Mouse (Mus musculus) lung, postnatal 36 days (tissue): Measurements from ENCODE around the gene Gm13697.
A peak's percentile ranks its signal among the peaks of the same experiment; 100 is the strongest.
"Not testable (repeated sequence)": the region's sequence is repeated elsewhere in the genome, so short reads cannot be mapped to it uniquely, and the experiment has no call there.

Source experiments
- DNase-seq: peaks from one replicate; pipeline ENCODE4 v3.0.0; 2022; ENCODE audit warnings: mixed read lengths

Gm13697 gene

DNA sequence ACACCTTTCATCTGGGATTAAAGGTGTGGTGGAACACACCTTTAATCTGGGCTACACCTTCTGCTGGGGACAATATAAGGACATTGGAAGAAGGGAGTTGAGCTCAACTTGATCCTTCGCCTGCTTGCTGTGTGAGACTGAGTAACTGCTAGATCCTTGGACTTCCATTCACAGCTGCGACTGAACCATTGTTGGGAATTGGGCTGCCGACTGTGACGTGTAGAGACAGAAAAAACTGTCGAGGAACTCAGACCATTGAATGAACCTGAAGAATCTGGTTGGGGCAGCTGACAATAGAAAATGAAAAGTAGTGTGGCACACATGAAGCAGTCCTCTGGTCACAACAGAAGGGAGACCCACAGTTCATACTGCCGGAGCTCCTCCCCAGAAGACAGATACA lies at the start of gene Gm13697:
Gene Gm13697 (plus strand): TSS at position 301 of the 400 bp plus-strand sequence.
- DNase-seq, result not testable (repeated sequence)

- DNase-seq, result peak; percentile 12
Measured at GRCm38 (mm10) chr2:83940931-83941361, 43.6 kb upstream of the Gm13697 start, which contains the start of gene Zswim2. TSS of gene Zswim2 (minus strand) at chr2:83941228.

DNA sequence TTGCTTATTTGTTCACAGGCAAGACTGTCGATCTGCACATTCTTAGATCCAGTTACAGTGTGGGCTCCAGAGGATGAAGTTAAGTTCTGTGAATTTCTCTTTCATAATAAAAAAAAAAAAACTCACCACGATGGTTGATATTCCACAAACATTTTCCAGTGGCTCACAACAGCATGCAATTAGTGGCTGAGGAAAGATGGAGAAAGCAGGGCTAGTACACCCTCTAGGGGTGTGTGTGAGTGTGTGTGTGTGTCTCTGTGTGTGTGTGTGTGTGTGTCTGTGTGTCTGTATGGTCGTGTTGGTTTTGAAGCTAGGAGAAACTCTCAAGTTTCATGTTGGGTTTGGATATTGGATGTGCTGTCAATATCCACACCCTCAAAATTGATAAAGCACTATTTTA lies 43.2 kb upstream of the Gm13697 start:
- DNase-seq, result no peak

DNA sequence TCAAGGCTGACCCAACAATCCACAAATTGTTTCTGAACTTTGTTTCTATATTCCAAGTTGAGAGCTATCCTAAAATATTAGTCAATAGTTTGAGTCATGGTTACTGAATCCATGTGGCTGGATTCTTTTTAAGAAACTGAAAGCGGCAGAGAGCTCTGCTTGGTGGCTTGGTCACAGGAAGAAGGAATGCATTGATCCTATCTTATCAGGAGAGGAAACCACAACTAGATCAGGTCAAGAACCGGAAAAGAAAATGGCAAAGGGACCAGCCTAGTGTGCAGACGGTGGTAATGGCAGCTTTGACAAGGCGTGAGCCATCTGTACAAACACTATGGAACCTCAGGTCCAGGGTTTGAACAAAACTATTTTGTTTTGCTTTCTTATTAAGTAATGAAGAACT lies 42.8 kb upstream of the Gm13697 start:
- no peak for DNase-seq

- DNase-seq, result not testable (repeated sequence)
Measured at GRCm38 (mm10) chr2:83955393-83955792, 29.1 kb upstream of the Gm13697 start, which contains the start of gene Gm13698. TSS of gene Gm13698 (plus strand) at chr2:83955693.

- DNase-seq, result not testable (repeated sequence)
Measured at GRCm38 (mm10) chr2:83961203-83961602, 23.3 kb upstream of the Gm13697 start, which contains the start of gene Gm13693. TSS of gene Gm13693 (plus strand) at chr2:83961503.

- not testable (repeated sequence) for DNase-seq
Measured at GRCm38 (mm10) chr2:83967013-83967412, 17.5 kb upstream of the Gm13697 start, which contains the start of gene Gm13695. TSS of gene Gm13695 (plus strand) at chr2:83967313.

DNA sequence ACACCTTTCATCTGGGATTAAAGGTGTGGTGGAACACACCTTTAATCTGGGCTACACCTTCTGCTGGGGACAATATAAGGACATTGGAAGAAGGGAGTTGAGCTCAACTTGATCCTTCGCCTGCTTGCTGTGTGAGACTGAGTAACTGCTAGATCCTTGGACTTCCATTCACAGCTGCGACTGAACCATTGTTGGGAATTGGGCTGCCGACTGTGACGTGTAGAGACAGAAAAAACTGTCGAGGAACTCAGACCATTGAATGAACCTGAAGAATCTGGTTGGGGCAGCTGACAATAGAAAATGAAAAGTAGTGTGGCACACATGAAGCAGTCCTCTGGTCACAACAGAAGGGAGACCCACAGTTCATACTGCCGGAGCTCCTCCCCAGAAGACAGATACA lies 11.7 kb upstream of the Gm13697 start, which contains the start of gene Gm13696:
Gene Gm13696 (plus strand): TSS at position 301 of the 400 bp plus-strand sequence.
- DNase-seq, result not testable (repeated sequence)

DNA sequence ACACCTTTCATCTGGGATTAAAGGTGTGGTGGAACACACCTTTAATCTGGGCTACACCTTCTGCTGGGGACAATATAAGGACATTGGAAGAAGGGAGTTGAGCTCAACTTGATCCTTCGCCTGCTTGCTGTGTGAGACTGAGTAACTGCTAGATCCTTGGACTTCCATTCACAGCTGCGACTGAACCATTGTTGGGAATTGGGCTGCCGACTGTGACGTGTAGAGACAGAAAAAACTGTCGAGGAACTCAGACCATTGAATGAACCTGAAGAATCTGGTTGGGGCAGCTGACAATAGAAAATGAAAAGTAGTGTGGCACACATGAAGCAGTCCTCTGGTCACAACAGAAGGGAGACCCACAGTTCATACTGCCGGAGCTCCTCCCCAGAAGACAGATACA lies 5.9 kb upstream of the Gm13697 start, which contains the start of gene Gm13694:
Gene Gm13694 (plus strand): TSS at position 301 of the 400 bp plus-strand sequence.
- not testable (repeated sequence) for DNase-seq

DNA sequence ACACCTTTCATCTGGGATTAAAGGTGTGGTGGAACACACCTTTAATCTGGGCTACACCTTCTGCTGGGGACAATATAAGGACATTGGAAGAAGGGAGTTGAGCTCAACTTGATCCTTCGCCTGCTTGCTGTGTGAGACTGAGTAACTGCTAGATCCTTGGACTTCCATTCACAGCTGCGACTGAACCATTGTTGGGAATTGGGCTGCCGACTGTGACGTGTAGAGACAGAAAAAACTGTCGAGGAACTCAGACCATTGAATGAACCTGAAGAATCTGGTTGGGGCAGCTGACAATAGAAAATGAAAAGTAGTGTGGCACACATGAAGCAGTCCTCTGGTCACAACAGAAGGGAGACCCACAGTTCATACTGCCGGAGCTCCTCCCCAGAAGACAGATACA lies 5.7 kb downstream of the Gm13697 start, which contains the start of gene Gm13691:
Gene Gm13691 (plus strand): TSS at position 301 of the 400 bp plus-strand sequence.
- DNase-seq, result not testable (repeated sequence)

DNA sequence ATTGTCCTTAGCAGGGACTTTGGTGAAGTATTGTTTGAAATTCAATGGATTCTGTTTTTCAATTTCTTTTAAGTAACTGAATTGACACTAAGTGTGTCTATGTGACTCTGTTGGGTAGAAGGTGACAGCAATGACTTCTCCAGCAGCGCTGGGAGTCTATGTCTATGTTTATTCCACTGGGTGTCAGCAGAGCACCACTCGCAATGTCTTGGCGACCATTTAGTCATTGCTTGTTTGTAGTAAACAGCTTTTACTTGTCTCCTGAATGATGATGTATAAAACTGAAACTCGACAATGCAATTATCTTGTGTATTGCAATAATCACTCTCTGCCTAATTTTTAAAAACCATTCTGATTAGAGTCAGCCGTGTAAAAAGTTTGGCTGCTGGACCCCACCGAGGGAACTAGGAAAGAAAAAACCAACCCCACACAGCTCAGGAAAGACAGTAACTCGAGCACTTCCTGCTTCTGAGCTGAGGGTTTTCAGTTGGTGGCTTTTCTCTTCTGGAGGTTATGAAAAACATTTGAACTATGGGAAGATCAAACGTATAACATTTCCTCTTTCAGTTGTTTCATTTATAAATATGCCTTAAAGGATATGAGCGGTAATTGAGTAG lies 9.2 kb downstream of the Gm13697 start:
- not testable (repeated sequence) for DNase-seq

GRCm38 (mm10) chr2:83994526-83994925 lies 10.0 kb downstream of the Gm13697 start:
- not testable (repeated sequence) for DNase-seq

- DNase-seq, result no peak
Measured at GRCm38 (mm10) chr2:84008913-84009312, 24.4 kb downstream of the Gm13697 start.

DNA sequence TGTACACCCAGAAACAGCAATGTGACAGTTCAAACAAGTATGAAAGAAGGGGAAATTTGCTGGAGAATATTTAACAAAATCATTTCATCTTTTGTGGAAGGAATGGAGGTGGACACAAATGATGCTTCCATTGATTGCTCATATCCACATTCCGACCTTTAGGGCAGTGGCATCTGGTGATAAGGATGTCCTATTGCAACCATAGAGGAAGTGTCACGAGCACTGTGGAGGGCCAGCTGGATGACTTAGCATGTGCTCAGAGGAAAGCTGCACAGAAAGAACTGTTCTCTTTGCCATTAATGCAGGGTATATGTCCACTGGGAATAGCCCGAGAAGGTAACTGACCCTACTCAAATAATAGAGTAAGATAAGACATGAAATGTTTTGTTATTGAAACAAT lies 25.3 kb downstream of the Gm13697 start:
- DNase-seq, result no peak

DNA sequence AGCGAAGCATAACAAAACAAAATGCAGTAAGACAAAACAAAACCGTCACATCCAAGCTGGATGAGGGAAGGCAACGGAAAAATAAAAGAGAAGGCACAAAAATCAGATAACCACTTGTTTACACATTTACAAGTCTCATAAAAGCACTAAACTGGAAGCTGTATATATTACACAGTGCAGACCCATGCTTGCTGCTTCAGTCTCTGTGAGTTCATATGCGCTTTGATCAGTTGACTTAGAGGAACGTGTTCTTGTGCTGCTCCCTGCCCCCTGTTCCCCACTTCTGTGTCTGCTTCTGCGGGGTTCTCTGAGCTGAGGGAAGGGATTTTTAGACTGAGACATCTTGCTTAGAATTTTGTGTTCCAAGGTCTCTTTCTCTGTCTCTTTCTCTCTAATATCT lies 30.0 kb downstream of the Gm13697 start:
- DNase-seq, result no peak

- DNase-seq, result not testable (repeated sequence)
Measured at GRCm38 (mm10) chr2:84016291-84016690, 31.7 kb downstream of the Gm13697 start.

GRCm38 (mm10) chr2:84018330-84018729 lies 33.8 kb downstream of the Gm13697 start:
- DNase-seq, result no peak

- DNase-seq, result peak; percentile 67
Measured at GRCm38 (mm10) chr2:84019519-84020305, 35.2 kb downstream of the Gm13697 start.

- no peak for DNase-seq
Measured at GRCm38 (mm10) chr2:84021930-84022329, 37.4 kb downstream of the Gm13697 start.

DNA sequence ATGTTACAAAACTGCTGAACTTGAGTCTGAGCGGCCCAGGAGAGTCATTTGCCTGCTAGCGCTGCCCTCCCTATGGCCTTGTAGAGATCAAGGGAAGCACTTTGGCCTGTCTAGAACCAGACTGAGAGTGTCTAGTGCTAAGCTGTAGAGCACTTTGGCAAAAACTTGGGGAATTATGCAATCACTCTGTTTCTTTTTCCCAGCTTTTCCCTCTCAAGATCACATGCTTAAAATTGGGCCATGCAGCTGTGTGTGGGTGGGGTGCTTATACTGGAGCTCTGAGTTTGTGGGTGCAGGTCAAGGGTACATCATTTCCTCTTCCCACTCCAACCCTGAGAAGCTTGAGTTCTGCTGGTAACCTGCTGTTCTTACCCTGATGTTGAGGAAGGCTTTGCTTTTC lies 38.4 kb downstream of the Gm13697 start:
- peak; percentile 80 for DNase-seq

- DNase-seq, result no peak
Measured at GRCm38 (mm10) chr2:84023319-84023718, 38.8 kb downstream of the Gm13697 start.

- DNase-seq, result peak; percentile 64
Measured at GRCm38 (mm10) chr2:84025217-84025616, 40.7 kb downstream of the Gm13697 start.

DNA sequence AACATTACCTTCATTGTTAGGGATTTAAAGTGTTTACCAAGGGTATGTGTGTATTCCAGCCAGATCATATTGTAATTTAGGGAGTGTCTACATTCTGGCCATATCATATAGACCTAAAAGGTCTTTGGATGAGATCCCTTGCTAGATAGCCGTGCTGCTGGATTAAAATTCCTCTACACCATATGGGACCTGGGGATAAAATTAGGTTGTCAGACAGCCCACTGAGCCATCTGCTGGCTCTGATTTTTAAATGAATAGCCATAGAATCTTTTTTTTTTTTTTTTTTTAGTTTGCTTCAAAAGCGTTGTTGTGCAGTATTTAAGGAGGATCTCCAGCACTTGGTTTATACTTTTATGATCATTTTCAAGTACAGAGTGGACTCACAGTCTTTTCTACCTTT lies 48.0 kb downstream of the Gm13697 start:
- DNase-seq, result no peak
